Mouse (Mus musculus): ENCODE data around the gene Ppm1l. TPM values are rescaled to one million over a fixed set of nuclear protein-coding genes. Genes with fewer than 3 reads are reported as not detected.

The Ppm1l gene
- total and polyA plus RNA-seq, 2 experiments from 2014 or later: 20.1 to 31.8 TPM

- ATAC-seq (ENCODE audit: low FRiP score) (peak; percentile 42; the same call in 1 of the 2 replicates), DNase-seq (ENCODE audit: low spot score) (no peak)
- peak overlapping the region; percentile 87 for H3K27ac ChIP-seq (ENCODE audit: low read depth, low read length)
- no peaks in the 10 kb centered on the region for H3K36me3 ChIP-seq (ENCODE audit: insufficient read depth, low read length)
- peak overlapping the region; percentile 92 for H3K9ac ChIP-seq (replicated peaks; ENCODE audit: low read length, poor library complexity, severe bottlenecking)
- WGBS: 8% methylated on average over 4 of the region's 5 CpGs
- TF ChIP-seq CTCF (IDR thresholded peaks at IDR 0.05): no peak
- no peaks in the 10 kb centered on the region for H3K9me3 ChIP-seq (ENCODE audit: low read length)
- peak overlapping the region; percentile 79 for H3K4me2 ChIP-seq (ENCODE audit: low read depth, low read length, poor library complexity, severe bottlenecking)
- H3K27me3 ChIP-seq (ENCODE audit: insufficient read depth, low read length): no peaks in the 10 kb centered on the region
- H3K4me3 ChIP-seq (ENCODE audit: low read depth, low read length): peak overlapping the region; percentile 81
- H3K4me1 ChIP-seq (ENCODE audit: insufficient read depth, low read length): peaks cover 8% of the 10 kb centered on the region
Observed at GRCm38 (mm10) chr3:69599166-69599500, 282.5 kb downstream of the Ppm1l start.

- Histone ChIP-seq H3K4me3 (ENCODE audit: low read depth, low read length) (no peak overlapping the region), H3K27ac (ENCODE audit: low read depth, low read length) (no peak overlapping the region), H3K4me1 (ENCODE audit: insufficient read depth, low read length) (no peaks in the 10 kb centered on the region), H3K9me3 (ENCODE audit: low read length) (no peaks in the 10 kb centered on the region), H3K27me3 (ENCODE audit: insufficient read depth, low read length) (no peaks in the 10 kb centered on the region), H3K36me3 (ENCODE audit: insufficient read depth, low read length) (no peaks in the 10 kb centered on the region), H3K9ac (replicated peaks; ENCODE audit: low read length, poor library complexity, severe bottlenecking) (no peak overlapping the region), H3K4me2 (ENCODE audit: low read depth, low read length, poor library complexity, severe bottlenecking) (no peak overlapping the region)
- DNase-seq (ENCODE audit: low spot score) (no peak), ATAC-seq (ENCODE audit: low FRiP score) (no peak)
- WGBS: 100% methylated on average over 1 of the region's 1 CpGs
- TF ChIP-seq CTCF (IDR thresholded peaks at IDR 0.05): no peak
Observed at GRCm38 (mm10) chr3:69606923-69607322, 290.3 kb downstream of the Ppm1l start.

- 55% methylated on average over 1 of the region's 1 CpGs for WGBS
- no peaks in the 10 kb centered on the region for H3K36me3 ChIP-seq (ENCODE audit: insufficient read depth, low read length)
- ATAC-seq (ENCODE audit: low FRiP score) (no peak), DNase-seq (ENCODE audit: low spot score) (no peak)
- H3K9me3 ChIP-seq (ENCODE audit: low read length): no peaks in the 10 kb centered on the region
- no peak overlapping the region for H3K4me2 ChIP-seq (ENCODE audit: low read depth, low read length, poor library complexity, severe bottlenecking)
- no peak overlapping the region for H3K4me3 ChIP-seq (ENCODE audit: low read depth, low read length)
- no peaks in the 10 kb centered on the region for H3K27me3 ChIP-seq (ENCODE audit: insufficient read depth, low read length)
- no peak for TF ChIP-seq CTCF (IDR thresholded peaks at IDR 0.05)
- no peak overlapping the region for H3K27ac ChIP-seq (ENCODE audit: low read depth, low read length)
- H3K4me1 ChIP-seq (ENCODE audit: insufficient read depth, low read length): no peaks in the 10 kb centered on the region
- no peak overlapping the region for H3K9ac ChIP-seq (replicated peaks; ENCODE audit: low read length, poor library complexity, severe bottlenecking)
Observed at GRCm38 (mm10) chr3:69607468-69607867, 290.8 kb downstream of the Ppm1l start.

- Histone ChIP-seq H3K27ac (ENCODE audit: low read depth, low read length) (no peak overlapping the region), H3K9me3 (ENCODE audit: low read length) (no peaks in the 10 kb centered on the region), H3K27me3 (ENCODE audit: insufficient read depth, low read length) (no peaks in the 10 kb centered on the region), H3K4me1 (ENCODE audit: insufficient read depth, low read length) (no peaks in the 10 kb centered on the region), H3K9ac (replicated peaks; ENCODE audit: low read length, poor library complexity, severe bottlenecking) (no peak overlapping the region), H3K36me3 (ENCODE audit: insufficient read depth, low read length) (no peaks in the 10 kb centered on the region), H3K4me2 (ENCODE audit: low read depth, low read length, poor library complexity, severe bottlenecking) (no peak overlapping the region), H3K4me3 (ENCODE audit: low read depth, low read length) (no peak overlapping the region)
- ATAC-seq (ENCODE audit: low FRiP score): no peak
- TF ChIP-seq CTCF (IDR thresholded peaks at IDR 0.05): no peak
- DNase-seq (ENCODE audit: low spot score): no peak
- WGBS: 92% methylated on average over 5 of the region's 5 CpGs
Observed at GRCm38 (mm10) chr3:69607909-69608308, 291.2 kb downstream of the Ppm1l start.

Other genes starting within 250 kb of the Ppm1l start
- gene Kpna4, start 189.7 kb upstream of the Ppm1l start, total RNA-seq (2014; rRNA removed): 67.0 and 75.2 TPM in 2 replicates
- 22.0 and 27.3 TPM in 2 replicates for gene Kpna4, start 189.7 kb upstream of the Ppm1l start, polyA plus RNA-seq (2015; fragmentation: Nextera tagmentation; extraction: Ambion mirVana)
- not detected in 2 replicates for gene Arl14, start 94.4 kb upstream of the Ppm1l start, total RNA-seq (2014; rRNA removed)
- not detected in 2 replicates for gene Arl14, start 94.4 kb upstream of the Ppm1l start, polyA plus RNA-seq (2015; fragmentation: Nextera tagmentation; extraction: Ambion mirVana)